Mouse (Mus musculus) kidney, postnatal 10 days (tissue): ENCODE measurements around the gene Btbd11.

Experiments used
- DNase-seq: peaks from one replicate; pipeline ENCODE4 v3.0.0; 2021; ENCODE audit warnings: mixed read lengths

Btbd11 gene

DNA sequence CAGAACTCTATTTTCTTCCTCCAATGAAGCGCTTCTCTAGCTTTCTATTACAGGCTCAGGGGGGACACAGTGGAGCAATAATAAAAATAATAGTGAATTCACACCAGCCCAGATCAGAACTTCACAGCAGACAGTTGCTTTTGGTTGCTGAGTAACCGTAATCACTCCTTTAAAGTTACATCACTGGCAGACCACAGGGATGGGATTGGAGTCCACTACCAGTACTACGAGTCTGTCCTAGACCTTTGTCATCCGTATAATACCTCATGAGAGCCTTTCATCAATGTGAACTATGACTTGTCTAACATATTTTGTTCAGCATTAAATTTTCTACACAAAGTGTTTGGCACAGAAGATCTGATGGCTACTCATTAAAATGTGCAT, 35.0 kb downstream of the Btbd11 start:
- DNase-seq: no peak

DNA sequence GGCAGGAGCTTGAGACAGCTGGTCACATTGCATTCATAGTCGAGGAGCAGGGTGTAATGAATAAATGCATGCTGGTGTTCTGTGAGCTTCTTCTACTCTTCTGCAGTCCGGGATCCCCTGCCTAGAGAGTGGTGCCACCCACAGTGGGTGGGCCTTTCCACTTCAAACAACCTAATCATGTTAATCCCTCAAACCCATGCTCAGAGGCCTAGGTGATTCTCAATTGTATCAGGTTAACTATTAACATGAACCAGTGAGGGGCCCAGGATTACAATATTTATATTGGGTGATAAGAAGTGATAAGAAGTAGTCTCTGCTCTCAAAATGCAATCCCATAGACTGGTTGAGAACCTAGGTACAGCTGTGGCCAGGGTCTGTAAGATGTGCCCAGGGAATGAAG, 39.1 kb downstream of the Btbd11 start:
- no peak for DNase-seq

DNA sequence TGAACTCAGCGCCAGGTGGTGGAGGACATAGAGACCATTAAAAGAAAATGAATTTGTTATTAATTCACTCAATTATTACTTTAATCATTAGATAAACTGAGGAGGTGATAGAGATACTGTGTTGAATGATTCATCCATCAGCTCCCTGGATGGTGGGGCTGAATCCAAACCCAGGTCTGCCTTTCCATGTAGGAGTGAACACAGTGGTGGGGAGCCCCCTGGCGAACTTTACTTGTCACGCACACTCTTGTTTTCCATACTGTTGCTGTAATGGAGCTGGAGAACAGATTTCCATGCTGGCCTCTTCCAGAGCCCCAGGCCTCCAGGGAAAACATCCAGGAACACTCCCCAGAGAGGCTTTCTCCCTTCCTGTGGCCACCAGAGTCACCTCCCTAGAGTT, 50.6 kb downstream of the Btbd11 start:
- no peak for DNase-seq

DNA sequence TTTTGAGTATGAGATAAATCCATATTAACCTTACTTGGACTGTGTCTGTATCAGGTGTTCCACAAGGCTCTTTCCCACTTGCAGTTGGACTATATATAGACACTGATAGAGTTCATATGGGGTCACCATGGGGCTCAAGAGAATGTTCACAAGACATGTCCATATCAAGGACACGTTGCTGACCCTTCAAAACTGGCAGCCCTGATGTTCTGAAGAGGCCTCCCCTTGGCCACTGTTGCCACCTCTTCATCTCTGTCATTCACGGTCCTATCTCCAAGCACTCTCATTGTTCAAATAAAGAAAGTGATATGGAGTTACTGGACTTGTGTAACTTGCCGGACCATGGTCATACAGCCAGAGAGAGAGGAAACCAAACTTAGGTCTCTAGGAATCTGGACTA, 56.8 kb downstream of the Btbd11 start:
- no peak for DNase-seq

DNA sequence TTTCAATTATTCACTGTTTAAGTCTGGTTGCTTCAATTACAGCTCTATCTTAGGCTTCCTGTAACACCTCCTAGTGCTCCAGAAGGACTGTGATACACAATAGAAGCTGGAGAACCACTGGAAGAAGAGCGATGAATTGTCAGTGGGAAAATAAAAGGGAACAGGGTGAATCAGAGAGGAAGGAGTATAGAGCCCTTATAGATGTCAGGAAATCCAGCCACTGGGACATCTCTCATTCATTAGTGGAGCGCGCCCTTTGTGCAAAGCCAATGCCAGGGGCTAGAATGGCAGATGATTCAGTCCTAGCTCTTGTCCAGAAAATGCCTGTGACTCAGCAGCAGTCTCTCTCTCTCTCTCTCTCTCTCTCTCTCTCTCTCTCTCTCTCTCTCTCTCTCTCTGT, 59.3 kb downstream of the Btbd11 start:
- no peak for DNase-seq

DNA sequence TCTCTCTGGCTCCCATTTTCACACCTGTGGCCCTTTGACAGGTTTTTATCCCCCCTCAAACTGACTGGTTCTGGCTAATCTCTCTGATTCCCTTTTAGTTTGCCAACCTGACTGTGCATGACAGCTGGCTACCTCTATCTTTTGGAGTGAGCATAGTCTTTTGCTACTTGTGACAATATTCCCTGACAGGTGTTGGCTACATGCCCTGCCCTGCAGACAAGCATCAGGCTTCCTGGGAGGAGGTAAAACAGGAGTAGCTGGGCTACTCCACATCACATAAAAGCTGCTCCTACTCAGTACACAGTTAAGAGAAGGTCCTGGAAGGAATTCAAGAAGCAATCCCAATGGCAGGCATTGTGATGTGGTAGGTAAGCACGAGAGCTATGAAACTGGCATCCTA, 60.1 kb downstream of the Btbd11 start:
- DNase-seq: no peak

DNA sequence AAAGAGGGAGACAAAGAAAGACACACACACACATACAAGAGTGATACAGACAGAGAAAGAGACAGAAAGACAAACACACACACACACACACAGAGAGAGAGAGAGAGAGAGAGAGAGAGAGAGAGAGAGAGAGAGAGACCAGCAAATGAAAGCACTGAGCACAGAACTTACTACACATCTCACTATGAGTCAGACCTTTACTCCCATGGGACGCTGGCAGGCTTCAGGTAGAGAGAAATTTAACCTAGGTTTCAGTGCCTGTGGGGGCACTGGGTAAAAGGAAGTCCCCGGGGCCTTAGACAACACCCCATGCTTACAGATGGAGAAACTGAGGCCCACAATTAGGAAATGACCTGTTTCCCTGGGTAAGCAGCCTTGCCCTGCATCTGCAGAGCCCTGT, 61.3 kb downstream of the Btbd11 start:
- no peak for DNase-seq

DNA sequence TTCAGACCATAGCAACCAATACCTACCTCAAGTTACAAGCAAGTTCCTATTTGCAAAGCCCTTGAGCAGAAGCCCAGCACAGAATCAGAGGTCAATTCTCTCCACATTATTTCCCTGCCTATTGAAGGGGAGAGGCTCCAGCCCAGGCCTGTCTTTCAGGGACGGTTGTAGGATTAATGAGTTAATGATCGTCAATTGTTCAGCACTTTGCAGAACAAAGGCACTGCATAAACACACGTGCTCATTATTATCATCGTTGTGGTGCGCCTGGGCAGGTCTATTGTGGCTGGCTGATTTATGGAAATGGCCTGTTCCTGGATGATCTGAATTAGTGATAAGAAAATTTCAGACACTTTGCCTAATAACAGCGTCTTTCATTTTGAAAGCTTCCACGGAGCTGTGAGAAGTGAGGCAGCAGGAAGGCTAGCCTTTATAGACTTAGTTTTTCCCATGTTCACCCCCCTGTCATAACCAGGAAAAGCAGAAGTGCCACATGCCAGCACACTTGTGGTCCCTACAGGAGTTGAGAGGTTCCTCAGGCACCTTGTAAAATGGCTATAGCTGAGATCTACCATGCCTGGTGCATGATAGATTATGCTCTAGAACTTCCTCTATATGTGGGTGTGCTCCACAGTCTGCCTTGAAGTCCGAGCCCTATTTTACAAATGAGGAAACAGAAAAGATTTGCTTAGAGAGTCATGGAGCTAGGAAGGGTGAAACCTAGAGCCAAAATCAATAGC, 65.2 kb downstream of the Btbd11 start:
- no peak for DNase-seq

DNA sequence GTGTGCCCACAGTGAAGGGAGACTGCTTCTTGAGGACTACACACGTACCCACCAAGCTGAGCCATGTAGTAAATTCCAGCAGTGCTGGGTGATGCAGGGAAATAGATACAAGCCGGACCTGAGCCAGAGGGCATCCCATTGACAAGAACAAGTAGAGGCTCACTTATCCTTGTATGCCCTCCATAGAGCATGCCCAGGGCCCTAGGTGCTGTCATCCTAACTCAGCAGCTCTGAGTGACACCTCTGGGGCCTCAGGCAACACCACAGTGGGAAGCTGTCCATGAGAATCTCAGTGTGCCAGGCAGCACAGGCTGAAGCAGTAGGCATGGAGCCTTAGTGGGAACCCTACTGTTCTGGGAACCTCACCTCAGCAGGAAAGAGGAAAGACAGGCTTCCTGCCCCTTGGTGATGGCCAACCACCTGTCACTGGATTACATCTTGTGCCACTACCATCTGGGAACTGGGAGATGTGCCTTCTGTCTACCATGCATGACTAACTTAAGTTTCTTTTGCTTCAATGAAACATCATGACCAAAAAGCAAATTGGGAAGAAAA, 66.7 kb downstream of the Btbd11 start:
- no peak for DNase-seq

DNA sequence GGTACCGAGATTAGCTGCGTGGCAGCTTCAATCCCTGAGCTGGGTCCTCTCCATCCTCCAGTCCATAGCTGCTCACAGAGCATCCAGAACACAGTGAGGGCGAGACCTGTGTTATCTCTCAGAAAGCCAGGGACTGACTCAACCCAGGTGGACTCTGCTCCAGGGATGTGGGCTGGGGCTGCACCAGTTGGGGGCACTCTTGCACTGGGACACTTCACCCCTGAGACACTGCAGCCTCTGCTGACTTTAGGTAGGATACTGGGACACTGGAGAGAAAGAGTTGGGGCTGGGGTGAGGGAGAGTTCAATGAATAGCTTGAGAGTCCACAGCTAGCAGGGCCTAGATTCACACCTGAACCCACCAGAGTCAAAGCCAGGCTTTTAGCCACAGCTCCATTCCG, 69.4 kb downstream of the Btbd11 start:
- DNase-seq: no peak

DNA sequence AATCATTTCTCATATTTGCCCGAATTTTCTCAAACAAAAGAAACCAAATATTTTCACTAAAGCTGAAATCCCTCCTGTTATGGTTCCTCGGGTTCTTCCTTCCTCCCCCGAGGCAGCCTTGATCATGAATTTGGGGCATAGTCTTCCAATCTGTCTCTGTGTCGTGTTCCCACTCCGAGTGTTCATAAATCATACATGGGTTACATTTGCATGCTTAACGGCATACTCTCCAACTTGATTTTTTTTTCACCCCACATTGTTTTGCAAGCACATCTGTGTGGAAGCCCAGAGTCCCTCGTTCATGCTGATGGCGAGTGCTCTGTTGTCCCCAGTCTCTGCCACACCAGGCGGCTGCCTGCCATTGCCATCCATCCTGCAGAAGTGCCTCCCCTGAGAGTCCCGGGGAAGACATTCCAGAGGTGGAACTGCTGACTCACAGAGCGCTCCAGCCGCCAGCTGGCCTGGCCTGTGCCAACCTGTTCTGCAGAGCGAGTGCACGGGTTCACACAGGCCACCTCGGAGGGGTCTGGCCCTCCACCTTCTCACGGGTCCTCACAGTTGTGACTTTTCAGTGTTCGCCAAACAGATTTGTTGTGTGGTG, 72.2 kb downstream of the Btbd11 start:
- peak; percentile 70 for DNase-seq

DNA sequence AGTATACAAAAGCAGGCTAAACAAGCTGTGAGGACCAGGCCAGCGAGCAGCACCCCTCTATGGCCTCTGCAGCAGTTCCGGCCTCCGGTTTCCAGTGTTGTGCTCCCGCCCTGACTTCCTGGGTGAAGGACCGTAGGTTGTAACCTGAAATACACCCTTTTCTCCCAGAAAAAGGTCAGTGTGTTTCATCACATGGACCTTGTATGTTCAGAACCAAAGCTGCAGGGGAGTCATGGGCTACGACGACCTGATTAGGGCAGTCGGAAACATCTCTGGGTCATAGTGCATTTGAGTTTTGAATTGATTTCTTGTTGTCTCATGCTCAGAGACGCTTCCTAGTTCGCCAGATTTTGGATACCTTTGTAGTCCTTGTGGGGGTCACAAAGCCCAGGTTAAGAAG, 74.1 kb downstream of the Btbd11 start:
- no peak for DNase-seq

DNA sequence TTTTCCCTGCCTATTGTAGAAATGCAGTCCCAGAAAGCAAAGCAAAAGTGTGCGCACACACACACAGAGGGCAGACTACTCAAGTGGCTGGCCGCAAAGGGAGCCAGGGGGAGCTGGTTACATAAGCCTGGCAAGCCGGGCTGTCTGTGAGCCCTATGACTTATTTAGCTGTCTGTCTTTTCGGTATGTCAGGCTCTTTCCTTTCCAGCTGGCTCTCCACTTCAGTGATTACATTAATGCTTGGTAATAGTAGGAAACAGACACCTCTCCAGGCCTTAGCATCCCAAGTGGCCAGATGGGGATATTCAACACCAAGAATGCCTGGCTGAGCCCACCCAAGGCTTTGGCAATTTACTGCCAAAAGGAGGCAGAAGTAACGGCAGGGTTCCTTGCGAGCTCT, 77.5 kb downstream of the Btbd11 start:
- no peak for DNase-seq

DNA sequence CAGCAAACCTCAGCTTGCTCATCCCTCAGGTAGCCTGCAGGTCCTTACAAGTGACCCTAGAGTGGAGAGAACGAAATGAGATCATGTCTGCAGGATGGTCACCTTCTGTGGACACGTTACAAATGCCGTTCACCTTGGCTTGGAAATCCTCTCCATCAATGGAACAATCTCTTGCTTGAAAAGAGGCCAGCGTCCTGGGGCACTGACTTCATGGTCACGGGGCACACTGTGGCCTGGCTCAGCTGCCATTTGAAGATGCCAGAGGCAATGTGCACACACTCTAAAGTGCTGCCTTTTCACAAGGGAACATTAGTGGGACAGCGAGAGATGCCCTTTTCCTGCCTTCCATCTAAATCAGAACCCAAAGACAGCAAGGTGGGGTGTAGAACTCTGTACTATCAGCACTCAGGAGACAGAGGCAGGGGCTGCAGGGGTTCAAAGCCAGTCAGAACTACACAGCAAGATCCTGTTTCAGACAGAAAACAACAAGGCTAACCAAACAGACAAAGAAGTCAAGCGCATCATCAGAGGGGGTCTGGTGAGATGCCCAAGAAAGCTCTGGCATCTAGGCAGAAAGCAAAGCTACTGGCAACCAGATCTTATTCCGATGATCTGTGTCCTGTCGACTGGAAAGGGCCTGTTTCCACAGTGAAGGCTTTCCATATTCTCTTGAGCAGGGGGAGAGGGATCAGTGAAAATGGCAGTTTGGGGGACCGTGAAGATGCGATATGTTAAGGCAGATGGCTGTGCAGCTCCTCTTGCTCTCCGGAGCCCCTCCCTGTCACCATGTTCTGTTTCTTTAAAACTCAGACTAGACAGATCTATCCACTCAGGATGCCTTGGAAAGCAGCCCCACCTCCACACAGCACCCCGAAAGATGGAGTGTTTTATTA, 79.1 kb downstream of the Btbd11 start:
- no peak for DNase-seq

DNA sequence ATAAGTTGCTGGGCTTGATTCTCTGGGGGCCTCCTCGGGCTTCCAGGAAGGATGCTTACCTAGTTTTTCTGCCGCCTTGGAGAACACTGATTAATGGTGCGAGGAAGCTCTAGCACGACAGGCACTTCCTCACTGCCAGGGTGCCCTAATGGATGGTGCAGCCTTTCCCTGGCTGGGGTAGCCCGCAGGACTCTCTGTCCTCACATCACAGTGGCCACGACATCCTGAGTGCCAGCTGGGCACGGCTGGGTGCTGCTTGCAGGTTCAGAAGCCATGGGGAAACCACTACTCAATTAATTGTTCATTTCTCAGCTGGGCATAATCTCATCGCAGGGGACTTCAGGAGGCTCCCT, 79.8 kb downstream of the Btbd11 start:
- DNase-seq: no peak

DNA sequence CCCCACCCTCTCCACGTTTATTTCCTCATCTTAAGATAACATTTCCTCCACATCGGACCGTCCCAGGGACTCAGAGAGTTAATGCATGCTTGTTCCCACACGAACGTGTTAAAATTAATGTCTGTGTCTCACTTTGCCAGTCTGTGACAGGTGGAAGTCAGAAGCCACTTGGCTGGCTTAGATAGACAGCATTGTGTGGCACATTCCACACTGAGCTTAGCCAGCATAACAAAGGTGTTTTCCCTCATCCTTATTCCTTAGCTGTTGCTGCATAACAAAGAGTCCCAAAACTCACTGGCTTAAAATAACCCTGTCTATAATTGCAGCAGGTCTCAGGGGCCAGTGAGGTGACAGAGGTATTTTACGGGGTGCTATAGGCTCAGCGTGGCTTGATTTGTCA, 80.8 kb downstream of the Btbd11 start:
- DNase-seq: no peak

DNA sequence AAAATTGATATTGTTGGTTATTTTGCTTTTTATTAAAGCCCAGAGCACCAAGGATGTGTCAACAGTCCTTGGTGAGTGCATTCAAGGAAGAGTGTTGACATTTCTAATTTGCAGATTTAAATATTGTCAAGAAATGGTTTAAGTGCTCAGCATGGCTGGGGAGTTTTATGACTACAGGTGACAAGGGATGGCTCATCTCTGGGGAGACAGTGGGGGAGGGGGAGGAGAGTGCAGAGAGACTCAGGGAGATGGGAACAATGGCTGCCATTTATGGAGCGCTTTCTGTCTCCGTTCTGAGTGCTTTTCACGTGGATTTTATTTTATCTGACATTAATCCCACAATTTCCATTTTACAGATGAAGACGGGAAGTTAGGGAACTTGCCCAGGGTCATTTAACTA, 81.9 kb downstream of the Btbd11 start:
- no peak for DNase-seq

DNA sequence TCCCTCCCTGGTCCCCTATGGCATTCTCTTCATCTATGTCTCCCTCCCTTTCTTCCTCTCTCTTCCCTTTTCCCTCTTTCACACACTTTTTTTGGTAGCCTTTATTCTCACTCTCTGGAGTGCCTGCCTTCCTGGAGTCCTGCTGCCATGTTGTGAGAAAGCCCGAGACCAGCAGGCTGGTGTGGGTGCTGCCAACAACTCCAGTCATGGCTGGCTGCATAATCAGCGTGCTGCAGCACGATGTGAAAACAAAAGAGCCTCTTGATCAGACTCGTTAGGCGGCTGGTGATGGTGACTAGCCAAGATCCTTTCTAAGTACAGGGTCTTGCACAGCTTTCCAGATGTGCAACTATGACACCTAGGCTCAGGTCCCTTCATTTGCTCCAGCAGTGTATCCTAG, 82.7 kb downstream of the Btbd11 start:
- DNase-seq: no peak

DNA sequence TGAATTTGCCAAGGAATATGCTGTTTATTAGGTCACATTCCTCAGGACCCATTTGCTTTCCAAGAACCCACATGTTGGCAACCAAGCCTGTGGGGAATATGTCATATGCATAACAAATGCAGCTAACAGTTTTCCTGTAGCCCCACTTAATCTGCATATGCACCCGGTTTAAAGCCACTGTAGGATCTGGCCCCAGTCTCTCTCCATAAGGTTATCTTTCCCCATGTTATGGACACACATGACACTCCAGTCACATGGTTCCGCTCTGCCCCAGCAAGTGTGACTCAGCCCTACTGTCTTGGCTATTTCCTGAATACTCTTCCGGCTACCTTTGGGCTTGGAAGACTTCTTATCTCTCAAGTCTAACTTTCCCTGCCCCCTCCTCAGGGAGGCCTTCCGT, 86.7 kb downstream of the Btbd11 start:
- no peak for DNase-seq

DNA sequence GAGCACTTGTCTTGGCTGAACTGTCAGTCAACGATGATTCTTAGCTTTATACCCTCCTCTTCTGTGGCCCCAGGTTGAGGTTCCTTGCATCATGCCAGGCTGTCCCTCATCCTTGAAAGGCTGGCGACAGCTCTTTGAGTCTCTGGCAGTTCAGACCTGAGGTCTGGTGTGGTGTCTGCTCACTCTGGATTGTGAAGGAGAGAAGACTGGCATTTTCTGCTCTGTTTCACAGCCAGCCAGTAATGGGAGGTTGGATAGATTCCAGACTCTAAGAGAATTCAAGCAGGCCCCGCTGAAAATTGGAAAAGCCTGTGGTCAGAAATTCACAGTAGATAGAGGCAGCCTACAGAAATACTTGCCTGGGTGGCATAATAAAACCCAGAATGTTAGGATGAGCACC, 87.3 kb downstream of the Btbd11 start:
- no peak for DNase-seq

DNA sequence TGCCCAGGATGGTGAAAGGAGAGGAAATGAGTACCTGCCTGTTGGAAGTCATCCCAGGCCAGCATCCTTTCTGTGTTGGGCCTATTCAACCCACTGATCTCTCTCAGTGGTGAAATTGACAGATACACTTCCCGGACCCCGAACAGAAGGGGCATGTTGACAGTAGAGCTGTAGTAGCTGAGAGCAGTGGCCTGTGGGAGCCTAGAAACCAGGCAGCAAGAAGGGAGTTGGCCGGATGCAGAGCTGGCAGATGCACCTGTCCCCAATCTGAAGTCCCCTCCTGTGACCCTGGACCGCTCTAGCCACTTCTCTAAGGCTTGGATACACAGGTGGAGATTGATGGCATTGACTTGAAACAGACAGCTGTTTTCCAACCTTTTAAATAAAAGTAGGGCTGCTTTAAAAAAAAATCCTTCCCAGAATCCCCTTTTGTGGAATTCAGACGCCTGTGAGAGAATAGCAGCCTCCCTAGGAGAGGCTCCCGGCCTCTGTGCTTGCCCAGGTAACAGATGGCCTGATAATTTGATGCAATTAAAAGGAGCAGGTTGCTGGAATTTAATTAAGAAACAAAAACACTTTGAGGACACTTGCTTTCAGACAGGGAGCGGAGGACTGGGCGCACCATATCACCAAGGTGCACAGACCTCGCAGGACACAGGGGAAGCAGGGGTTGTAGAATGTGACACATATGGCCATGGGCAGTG, 89.2 kb downstream of the Btbd11 start:
- no peak for DNase-seq

DNA sequence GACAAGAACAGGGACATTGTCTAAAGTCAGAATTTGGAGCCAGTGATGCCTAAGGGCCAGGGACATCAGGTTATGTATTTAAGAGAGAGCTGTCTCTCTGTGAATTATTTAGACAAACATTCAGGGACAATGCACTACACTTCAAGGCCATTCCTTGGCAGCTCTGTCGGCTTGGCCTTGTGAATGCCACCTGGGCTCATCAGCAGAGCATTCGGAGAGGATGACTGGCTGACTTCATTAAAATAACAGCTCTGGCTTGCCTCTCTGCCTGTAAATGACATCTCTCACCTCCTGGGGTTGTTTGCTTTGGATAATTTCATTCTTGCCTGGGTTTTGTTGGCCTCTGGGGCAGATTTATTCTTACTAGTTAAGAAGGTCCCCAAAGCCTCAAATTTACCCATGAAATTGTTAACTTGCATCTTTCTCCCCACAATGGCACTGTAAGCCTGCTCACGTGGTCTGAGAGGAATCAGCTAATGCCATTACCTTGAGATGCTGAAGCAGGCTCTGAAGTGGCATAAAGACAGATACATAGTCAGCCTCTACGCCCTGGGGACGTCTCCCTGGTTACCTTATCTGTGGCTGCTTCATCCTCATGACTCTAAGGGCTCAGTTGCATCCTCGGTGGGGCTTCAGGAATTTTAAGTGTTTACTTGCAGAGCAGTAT, 93.5 kb downstream of the Btbd11 start:
- DNase-seq: no peak

DNA sequence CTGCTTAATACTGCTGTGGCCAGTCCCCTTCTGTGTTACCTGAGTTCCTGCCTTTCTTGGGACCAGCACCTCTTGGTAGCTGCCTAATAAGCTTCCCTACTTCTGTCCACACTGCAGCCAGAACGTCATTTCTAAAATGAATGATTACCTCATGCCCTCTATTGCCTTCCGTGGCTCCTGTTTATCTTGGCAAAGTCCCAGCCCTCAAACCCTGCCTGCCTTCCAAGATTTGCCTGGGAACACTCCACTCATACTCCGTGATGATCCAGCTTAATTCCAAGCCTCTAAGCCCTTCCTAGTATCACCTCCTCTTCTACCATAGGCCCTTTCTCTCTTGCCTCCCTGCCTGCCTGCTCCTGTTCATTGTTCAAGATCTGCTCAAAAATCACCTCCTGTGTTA, 94.5 kb downstream of the Btbd11 start:
- peak; percentile 31 for DNase-seq
